Mouse (Mus musculus) urinary bladder, postnatal 14 days (tissue): ENCODE measurements around the gene Zfp316.

Experiments used
- DNase-seq: peaks from one replicate; pipeline ENCODE4 v3.0.0; 2021; ENCODE audit warnings: low spot score

Zfp316 gene

DNA sequence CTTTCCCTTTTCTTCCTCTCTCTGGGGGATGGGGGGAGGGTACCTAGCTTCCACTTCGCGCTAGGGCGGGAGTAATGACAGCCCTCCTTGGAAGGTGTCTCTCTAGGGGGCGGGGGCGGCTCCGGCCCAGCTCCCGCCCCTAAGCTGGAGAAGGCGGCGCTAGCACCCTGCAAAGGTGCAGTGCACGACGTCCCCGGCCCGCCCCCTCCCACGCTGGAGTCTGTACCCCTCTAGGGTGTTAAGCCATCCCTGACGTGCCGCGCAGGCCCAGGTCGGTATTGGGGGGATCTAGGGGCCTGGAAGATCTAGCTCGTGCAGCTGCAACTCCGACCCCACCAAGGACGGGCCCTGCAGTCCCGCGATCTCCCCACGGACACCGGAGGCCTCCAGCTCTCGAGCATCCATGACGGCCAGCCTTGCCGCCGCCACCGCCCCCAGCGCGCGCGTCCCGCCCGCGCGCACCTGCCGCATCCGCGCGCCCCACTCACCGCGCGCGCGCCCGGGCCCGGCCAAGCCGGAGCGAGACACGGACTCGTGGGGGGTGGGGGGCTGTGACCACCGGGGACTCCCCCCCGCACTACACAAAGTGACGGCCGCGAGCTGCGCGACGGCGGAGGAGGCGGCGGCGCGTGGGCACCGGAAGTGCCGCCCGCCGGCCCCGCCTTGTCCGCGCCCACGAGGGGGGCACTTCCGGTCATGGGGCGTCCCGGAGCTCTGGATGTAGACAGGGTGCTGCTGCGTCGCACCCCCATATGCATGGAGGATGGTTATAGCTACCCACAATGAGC is at the start of gene Zfp316:
Zfp316 (minus strand) TSS at position 660 of the 788 bp plus-strand sequence.
- DNase-seq = peak; percentile 69

DNA sequence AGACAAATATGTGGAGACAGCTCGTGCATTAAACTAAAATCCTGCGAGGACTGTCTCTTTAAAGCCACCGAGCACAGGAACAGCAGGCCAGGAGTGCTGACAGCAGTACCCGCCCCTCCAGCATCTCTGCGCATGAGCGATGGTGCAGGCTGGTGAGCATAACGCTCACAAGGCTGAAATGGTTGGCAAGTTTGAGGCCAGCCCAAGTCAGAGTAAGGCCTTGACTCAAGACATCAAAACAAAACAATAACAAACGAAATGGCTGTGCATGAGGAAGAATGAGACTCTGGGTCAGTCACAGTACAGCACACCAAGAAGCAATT is 47.4 kb upstream of the Zfp316 start:
- no peak for DNase-seq

DNA sequence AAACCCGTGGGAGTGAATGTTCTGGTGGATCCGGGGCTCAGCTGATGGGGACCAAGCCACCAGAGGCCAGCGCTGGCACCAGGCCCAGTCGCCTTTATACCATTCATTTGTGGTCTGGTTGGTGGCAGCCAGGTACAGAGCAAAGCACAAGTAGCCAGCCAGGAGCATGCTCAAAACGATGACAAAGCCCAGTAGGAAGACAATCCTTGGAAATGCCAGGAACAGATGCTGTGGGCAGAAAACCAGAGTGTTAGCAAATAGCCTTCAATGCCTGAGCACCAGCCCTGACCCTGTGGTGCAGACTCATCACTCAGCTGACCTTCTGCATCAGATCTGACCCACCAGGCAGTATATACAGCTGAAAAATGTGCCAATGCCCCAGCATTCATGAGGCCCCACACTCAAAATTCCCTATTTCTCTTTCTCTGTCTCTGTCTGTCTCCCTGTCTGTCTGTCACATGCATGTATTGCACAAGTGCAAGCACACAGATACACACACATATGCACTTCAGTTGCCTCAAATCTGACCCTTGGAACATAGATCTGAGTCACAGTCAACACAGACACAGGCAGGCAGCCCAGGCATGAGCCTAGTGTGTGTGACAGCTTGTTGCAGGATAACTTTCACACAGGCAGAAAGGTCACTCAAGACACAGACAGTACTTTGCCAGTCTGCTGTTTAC is 46.9 kb upstream of the Zfp316 start:
- DNase-seq = no peak

DNA sequence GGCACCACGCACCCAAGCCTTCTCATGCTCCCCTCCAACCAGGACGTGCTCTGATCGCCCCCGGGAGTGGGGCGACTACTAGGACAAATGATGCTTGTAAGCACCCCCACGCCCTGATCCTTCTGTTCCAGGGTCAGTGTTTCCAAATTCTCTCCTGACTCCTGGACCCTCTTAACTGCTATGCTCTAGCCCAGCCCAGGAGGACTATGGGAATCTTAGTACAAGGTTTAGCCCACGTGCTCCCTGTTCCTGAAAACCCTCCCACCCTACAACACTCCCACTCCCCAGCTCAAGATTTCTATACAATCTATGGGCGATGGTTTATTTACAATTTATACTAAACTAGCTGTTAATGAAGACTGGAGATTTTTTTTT is 45.7 kb upstream of the Zfp316 start:
- no peak for DNase-seq

DNA sequence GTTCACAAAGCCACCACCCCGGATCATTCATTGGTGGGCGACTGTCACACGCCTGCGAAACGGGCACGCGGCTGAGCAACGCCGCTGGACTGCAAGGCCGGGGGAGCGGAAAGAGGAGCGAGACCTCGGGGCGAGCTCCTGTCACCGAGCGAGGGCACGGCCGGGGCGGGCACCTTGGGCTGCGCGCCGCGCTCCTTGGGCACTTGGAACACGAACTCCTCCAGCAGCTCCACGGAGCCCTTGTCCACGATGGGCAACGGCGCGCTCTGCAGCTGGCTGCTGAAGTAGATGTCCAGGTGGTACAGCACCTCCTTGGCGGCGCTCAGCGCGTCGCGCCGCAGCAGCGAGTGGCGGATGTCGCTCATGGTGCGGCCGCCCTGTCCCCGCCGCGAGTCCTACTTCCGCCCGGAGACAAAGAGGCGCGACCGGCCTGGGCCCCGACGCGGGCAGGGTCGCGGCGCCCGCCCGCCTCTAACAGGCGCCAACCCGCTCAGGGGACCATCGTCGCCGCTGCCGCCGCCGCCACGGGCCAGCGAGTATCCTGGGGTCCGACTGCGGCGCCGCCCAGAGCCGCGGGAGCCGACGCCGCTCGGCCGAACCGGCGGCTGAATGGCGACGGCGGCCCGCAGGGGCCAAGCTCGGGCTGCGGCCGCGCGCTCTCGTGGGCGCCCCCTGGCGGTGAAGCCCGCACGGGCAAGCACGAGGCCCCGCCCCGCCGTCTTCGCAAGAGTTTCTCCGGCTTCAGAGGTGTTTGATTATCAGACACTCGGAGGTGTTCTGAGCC is 45.1 kb upstream of the Zfp316 start, which contains the start of gene E130309D02Rik:
E130309D02Rik (minus strand) TSS at position 631 of the 784 bp plus-strand sequence.
- DNase-seq = peak; percentile 89

DNA sequence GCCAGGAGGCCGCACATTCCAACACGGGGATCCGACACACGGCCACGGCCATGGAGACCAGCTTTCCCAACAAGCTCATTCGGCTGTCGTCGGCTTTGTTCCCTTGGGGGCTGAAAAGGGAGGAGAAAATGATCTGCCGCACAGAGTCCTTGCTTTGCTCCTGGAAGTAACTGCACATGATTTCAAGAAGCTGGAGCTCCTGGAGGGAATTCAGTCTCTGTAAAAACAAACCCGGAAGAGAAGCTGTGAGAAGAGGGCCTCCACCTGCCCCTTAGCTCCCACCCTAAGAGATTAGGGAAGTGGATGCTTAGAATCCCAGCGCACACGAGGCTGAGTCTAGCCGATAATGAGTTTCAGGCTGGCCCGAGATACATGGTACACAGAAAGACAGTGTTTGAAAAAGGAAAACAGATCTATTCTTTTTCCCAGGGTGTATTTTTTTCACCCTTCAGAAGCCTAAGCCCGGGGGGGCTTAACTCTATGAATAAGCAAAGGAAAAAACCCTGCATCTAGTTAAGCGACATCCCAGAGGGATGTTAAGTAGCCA is 44.4 kb upstream of the Zfp316 start:
- DNase-seq = no peak

DNA sequence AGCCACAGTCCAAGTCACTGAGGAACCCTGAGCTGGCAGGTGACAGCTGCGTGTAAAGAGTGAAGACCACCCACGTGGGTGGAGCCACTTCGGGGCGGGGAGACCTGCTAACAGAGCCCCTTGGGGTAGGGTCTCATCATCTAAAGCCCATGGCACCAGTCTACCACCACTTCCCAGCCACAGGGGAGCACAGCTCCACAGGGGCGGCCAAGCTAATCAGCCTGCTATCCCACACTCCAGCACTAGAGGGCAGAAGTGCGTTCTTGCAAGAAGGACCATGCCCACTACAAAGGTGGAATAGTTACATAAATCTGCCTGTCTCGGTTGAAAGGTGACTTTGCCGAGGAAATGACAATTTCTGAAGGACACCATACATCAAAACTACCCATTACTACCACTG is 42.1 kb upstream of the Zfp316 start:
- DNase-seq = peak; percentile 81

DNA sequence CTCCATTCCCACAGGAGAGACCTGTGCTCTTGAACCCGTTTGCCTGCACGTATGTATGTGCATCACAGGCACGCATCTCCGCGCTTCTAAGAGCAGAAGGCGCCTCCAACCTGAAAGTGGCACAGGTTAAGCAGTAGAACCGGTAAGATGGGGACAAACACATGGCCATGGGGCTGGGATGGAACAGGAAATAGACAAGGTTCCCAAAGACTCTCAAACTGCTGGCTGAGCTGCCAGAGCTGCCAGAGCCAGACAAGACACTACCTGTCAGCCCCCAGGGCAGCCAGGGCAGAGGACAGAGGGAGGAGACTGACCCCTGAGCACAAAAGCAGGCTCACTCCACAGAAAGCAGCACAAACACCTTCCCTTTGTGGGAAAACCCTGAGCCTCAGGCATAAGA is 40.1 kb upstream of the Zfp316 start:
- no peak for DNase-seq

DNA sequence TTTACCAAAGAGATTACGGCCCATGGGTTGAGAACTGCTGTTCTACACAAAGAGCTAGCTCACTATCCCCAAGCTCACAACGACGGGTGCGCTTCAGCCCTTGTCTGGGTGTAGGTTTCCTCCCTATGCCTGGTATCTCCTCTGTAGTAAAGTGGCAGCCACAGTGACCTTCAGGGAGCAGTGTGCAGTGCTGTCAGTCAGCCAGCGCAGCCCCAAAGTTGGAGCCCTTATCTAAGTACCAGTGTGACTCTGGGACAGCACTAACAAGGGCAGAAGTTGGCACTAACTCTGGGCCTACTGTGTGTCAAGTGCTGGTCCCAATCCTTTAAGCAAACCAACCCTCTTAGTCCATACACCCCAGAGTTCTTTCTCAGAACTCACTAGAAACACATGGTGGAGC is 39.0 kb upstream of the Zfp316 start:
- no peak for DNase-seq

DNA sequence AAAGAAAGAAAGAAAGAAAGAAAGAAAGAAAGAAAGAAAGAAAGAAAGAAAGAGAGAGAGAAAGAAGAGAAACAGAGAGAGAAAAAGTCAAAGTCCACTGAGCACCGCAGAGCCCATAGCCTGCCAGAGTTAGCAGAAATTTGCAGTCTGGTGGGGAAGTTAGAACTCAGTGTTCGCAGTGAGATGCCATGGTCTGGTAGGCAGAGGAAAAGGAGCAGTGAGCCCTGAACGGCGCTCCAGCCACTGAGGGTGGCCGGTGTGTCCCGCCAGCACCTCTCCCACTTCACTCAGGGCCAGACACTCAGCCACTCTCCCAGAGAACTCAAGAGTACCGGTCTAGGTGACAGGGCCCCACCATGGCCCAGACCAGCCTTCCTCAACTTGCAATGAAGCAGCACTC is 34.4 kb upstream of the Zfp316 start:
- no peak for DNase-seq

DNA sequence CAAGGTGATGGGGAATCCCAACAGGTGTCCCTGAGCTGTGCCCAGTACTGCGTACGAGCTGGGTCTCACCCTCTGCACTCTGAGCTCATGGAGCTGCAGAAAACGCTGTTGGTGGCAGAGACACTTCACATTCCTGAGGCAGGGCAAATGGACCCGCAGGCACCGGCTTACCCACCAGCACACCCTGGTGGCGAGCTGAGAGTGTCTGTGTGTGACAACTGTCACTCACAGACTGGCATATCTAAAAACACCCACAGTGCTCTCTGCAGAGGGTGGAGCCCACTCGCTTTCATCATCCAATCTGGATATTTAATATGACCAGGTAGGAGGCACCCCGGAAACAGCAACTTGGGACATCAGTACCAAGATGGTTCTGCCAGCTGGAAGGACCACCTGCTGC is 31.5 kb upstream of the Zfp316 start:
- DNase-seq = no peak

DNA sequence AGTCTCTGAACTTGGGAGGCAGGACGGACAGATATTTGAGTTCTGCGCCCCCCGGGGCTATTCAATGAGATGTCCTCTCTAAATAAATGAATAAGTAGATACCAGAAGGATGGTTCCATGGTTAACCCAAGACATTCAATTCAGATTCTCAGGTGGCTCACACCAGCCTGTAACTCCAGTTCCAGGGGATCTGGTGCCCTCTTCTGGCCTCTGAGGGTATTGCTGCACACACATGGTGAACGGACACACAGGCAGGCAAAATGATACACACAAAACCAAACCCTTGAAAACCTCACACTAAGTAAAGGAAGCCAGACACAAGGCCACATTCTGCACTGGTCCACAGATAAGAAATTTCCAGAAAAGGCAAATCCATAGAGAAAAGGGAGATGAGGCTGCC is 29.9 kb upstream of the Zfp316 start:
- DNase-seq = peak; percentile 64

DNA sequence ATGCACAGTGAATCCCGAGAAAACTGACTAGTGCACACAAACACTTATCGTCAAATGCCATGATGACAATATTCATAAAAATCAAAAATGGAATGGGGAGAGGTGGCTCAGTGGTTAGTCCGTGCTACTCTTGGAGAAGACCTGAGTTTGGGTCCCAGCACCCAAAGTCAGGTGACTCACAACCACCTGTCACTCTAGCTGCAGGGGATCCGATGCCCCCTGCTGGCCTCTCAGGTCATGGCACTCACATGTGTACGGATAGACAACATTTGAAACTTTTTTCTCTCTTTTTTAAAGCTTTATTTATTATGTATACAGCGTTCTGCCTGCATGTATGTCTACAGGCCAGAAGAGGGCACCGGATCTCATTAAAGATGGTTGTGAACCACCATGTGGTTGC is 28.6 kb upstream of the Zfp316 start:
- no peak for DNase-seq

DNA sequence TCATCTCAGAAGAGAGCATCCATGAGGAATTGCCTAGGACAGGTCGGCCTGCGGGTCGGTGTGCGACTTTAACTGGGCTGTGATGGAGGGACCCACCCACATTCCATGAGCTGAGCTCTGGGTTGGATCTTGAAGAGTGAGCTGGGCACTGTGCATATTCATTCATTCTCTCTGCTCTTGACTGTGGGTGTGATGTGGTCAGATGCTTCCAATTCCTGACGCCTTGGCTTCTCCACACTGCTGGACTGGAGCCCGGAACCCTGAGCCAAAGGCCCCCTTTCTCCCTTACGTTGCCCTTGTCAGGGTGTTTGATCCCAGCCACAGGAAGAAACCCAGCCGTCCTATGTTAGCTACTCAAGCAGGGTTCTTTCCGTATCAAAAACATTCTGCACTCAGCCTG is 28.2 kb upstream of the Zfp316 start:
- no peak for DNase-seq

DNA sequence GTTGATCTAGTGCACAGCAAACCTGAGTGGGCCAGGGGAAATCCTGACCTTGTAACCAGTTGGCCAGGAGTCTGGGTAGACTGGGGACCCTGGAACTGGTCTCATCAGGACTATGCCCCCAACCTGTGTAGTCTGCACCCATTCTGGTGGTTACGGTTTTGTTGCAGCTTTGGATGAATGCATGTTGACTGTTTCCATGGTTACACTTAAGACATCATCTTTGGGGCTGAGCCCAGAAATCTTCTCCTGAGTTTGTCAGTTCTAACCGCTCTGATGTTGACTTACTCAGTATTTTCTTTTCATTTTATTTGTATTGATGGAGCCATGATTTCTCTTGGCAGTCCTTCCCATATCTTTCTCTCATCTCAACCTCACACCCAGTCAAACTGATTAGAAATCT is 25.5 kb upstream of the Zfp316 start:
- no peak for DNase-seq

DNA sequence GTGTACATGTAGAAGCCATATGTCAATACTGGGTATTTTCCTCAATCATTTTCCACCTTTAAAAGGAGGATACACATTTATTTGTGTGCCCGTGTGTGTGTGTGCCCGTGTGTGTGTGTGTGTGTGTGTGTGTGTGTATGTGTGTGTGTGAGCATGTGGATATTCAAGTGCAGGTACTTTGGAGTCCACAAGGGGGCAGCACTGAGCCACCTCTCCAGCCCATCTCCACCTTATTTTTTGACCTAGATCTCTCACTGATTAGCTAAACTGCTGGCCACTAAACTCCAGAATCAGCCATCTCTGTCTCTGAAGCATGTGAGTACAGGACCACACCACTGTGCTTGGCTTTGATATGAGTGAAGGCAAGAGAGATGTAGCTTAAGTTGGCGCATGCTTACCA is 25.0 kb upstream of the Zfp316 start:
- no peak for DNase-seq

DNA sequence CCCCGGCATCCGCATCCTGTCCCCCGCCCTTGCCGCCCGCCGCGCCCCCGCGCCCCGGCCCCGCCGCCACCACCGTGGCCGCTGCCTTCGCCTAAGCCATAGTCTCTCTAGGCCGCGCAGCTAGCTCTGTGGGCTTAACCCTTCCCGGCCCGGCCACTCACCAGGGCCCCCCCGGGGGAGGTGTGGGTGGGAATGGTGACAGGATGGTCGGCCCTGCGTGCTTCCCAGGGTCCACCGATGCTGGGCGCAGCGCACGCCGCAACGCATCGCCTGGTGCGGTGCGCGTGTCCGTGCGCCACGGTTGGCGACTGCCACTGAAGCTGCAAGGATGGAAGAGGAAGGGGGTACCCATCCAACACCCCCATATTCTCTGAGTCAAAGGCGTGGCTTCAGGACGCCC is 23.6 kb upstream of the Zfp316 start, which contains the start of gene Zfp853:
Zfp853 (minus strand) TSS at position 220 of the 400 bp plus-strand sequence.
- no peak for DNase-seq

DNA sequence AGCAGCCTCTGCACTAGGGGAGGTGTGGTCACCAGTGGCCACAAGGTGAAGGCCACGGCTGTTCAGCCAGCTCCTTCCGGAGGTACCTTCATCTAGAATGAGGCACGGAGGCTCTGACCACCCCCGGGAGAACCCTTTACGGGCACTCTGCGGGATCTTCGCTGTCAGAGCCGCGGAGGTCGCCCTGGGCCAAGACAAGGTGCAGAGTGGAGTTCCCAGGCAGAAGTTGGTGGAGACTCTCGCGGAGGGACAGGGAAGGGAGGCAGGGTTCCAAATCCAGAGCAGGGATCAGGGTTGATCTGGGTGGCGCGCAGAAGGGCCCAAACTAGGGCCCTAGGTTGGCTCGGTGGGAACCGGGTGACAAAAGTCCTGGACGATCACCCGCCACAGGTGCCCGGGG is 23.1 kb upstream of the Zfp316 start:
- DNase-seq = no peak

DNA sequence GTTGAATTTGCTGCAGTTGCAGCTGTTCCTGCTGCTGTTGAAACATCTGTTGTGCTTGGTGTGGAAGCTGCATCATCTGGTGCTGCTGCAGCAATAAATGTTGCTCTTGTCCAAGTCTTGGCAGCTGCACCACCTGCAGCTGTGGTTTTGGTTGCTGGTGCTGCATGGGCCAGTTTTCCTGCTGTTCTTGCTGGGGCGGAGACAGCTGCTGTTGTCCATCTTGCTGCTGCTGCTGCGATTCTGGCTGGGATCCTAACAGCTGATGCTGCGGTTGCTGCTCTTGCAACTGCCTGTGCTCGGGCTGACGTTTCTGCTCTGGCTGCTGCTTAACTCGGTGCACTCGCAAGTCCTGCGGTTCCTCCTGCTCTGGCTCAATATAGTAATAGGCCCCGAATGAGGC is 19.5 kb upstream of the Zfp316 start:
- no peak for DNase-seq

DNA sequence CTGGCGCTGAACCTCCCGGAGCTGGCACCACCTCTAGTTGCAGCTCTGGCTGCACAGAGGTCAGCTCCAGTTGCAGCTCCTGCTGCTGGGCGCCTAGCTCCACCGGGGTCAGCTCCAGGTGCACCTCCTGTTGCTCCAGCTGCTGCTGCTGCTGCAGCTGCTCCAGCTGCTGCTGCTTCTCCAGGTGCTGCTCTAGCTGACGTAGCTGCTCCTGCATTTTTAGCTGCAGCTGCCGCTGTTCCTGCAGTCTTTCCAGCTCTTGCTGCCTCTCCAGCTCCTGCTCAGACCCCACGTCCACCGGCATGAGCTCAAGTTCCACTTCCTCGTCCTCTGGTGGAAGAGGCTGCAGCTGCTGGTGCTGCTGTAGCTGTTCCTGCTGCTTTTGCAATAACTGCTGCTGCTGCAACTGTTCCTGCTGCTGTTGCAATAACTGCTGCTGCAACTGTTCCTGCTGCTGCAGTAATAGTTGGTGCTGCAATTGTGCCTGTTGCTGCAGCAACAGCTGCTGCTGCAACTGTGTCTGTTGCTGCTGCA is 18.6 kb upstream of the Zfp316 start:
- no peak for DNase-seq

DNA sequence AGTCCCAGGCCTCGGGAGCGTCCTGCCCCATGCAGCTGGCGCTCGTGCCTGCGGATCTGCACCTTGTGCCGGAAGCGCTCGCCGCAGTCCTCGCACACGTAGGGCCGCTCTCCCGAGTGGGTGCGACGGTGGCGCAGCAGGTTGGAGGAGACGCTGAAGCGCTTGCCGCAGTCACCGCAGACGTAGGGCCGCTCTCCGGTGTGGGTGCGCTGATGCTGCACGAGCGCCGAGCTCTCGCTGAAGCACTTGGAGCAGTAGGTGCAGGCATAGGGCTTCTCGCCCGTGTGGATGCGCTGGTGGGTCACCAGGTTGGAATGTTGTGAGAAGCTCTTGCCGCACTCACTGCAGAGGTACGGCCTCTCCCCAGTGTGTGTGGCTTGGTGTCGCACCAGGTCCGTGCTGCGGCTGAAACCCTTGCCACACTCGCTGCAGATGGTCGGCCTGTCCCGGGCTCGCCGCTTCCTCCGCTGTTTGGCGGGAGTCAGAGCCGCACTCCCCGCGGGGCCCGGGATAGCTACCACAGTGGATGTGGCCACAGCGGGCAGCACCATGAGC is 18.0 kb upstream of the Zfp316 start:
- DNase-seq = no peak

DNA sequence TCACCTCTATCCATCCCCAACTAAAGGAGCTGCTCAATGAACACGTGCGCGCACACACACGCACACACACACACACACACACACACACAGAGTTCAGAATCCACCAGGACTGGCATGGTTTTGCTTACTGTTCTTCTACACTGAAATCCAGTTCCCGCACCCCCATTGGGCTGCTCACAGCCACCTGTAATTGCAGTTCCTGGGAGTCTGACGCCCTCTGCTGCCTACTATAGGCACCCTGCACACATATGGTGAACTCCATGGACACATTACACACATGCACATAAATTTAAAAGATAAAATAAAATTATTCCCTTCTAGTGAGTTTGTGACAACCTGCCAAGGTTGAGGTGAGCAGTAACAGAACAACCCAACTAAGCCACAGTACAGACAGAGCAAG is 14.9 kb upstream of the Zfp316 start:
- DNase-seq = no peak
